Mouse (Mus musculus): ENCODE data around the gene Mbnl1. TPM values are rescaled to one million over a fixed set of nuclear protein-coding genes. Genes with fewer than 3 reads are reported as not detected.

Mbnl1 gene
- polyA plus RNA-seq, 1 experiment from 2014 or later, result 70.2 TPM

GRCm38 (mm10) chr3:60502155-60502987 is 29.7 kb downstream of the Mbnl1 start:
- Histone ChIP-seq H3K4me1 (replicated peaks; ENCODE audit: insufficient read depth, low read length) (peaks cover 20% of the 10 kb centered on the region; the same call in 1 of the 2 replicates), H3K27ac (peak overlapping the region; percentile 99), H3K9ac (ENCODE audit: low read depth, low read length) (peak overlapping the region; percentile 94), H3K4me3 (replicated peaks; ENCODE audit: low read depth, low read length) (peak overlapping the region; percentile 93), H3K36me3 (ENCODE audit: insufficient read depth, low read length) (no peaks in the 10 kb centered on the region), H3K27me3 (ENCODE audit: insufficient read depth, low read length) (no peaks in the 10 kb centered on the region), H3K9me3 (replicated peaks; ENCODE audit: low read length) (no peaks in the 10 kb centered on the region), H3K4me2 (ENCODE audit: low read length) (peak overlapping the region; percentile 66)
- no peak for TF ChIP-seq CTCF (IDR thresholded peaks at IDR 0.05; ENCODE audit: low read depth)
- peak; percentile 50 for DNase-seq (ENCODE audit: low spot score)
- 16% methylated on average over 7 of the region's 7 CpGs for WGBS
- ATAC-seq (replicated peaks; ENCODE audit: low FRiP score, low read depth), result peak; percentile 1; the same call in 1 of the 2 replicates

- 44% methylated on average over 7 of the region's 7 CpGs for WGBS
- Histone ChIP-seq H3K27ac (peak overlapping the region; percentile 99), H3K9me3 (replicated peaks; ENCODE audit: low read length) (no peaks in the 10 kb centered on the region), H3K4me3 (replicated peaks; ENCODE audit: low read depth, low read length) (peak overlapping the region; percentile 93), H3K4me1 (replicated peaks; ENCODE audit: insufficient read depth, low read length) (peaks cover 20% of the 10 kb centered on the region; the same call in 1 of the 2 replicates), H3K9ac (ENCODE audit: low read depth, low read length) (no peak overlapping the region), H3K36me3 (ENCODE audit: insufficient read depth, low read length) (no peaks in the 10 kb centered on the region), H3K27me3 (ENCODE audit: insufficient read depth, low read length) (no peaks in the 10 kb centered on the region), H3K4me2 (ENCODE audit: low read length) (peak overlapping the region; percentile 66)
- TF ChIP-seq CTCF (IDR thresholded peaks at IDR 0.05; ENCODE audit: low read depth), result no peak; the same call in 1 of the 2 replicates
- no peak for ATAC-seq (replicated peaks; ENCODE audit: low FRiP score, low read depth)
- DNase-seq (ENCODE audit: low spot score), result peak; percentile 25
Measured at GRCm38 (mm10) chr3:60503196-60503595, 30.6 kb downstream of the Mbnl1 start.

GRCm38 (mm10) chr3:60504775-60505430 is 32.3 kb downstream of the Mbnl1 start:
- 55% methylated on average over 5 of the region's 5 CpGs for WGBS
- no peak overlapping the region for H3K4me2 ChIP-seq (ENCODE audit: low read length)
- H3K36me3 ChIP-seq (ENCODE audit: insufficient read depth, low read length), result no peaks in the 10 kb centered on the region
- H3K27me3 ChIP-seq (ENCODE audit: insufficient read depth, low read length), result no peaks in the 10 kb centered on the region
- peak; percentile 31 for DNase-seq (ENCODE audit: low spot score)
- no peak overlapping the region for H3K4me3 ChIP-seq (replicated peaks; ENCODE audit: low read depth, low read length)
- no peak for TF ChIP-seq CTCF (IDR thresholded peaks at IDR 0.05; ENCODE audit: low read depth)
- peaks cover 15% of the 10 kb centered on the region; the same call in 1 of the 2 replicates for H3K4me1 ChIP-seq (replicated peaks; ENCODE audit: insufficient read depth, low read length)
- ATAC-seq (replicated peaks; ENCODE audit: low FRiP score, low read depth), result no peak
- H3K9me3 ChIP-seq (replicated peaks; ENCODE audit: low read length), result no peaks in the 10 kb centered on the region
- no peak overlapping the region for H3K27ac ChIP-seq
- H3K9ac ChIP-seq (ENCODE audit: low read depth, low read length), result no peak overlapping the region

GRCm38 (mm10) chr3:60506821-60507220 is 34.2 kb downstream of the Mbnl1 start:
- 75% methylated on average over 5 of the region's 5 CpGs for WGBS
- ATAC-seq (replicated peaks; ENCODE audit: low FRiP score, low read depth) (no peak), DNase-seq (ENCODE audit: low spot score) (no peak)
- TF ChIP-seq CTCF (IDR thresholded peaks at IDR 0.05; ENCODE audit: low read depth), result no peak
- Histone ChIP-seq H3K27me3 (ENCODE audit: insufficient read depth, low read length) (no peaks in the 10 kb centered on the region), H3K4me1 (replicated peaks; ENCODE audit: insufficient read depth, low read length) (peaks cover 15% of the 10 kb centered on the region; the same call in 1 of the 2 replicates), H3K4me2 (ENCODE audit: low read length) (no peak overlapping the region), H3K36me3 (ENCODE audit: insufficient read depth, low read length) (no peaks in the 10 kb centered on the region), H3K9me3 (replicated peaks; ENCODE audit: low read length) (no peaks in the 10 kb centered on the region), H3K9ac (ENCODE audit: low read depth, low read length) (no peak overlapping the region), H3K27ac (no peak overlapping the region), H3K4me3 (replicated peaks; ENCODE audit: low read depth, low read length) (no peak overlapping the region)

DNA sequence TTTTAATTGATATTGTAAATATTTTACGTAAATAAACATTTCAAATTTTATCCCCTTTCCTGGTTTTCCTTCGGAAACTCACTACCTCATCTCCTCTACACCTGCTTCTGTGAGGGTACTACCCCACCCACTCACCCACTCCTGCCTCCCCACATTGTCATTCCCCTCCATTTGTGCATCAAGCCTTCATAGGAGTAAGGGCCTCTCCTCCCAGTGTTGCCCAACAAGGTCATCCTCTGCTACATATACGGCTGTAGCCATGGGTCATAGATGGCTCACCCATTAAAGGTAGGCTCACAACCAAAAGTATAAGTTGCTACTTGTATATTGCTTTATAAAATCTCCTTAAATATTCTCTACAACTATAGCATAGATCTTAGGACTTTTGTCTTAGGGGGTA is 34.9 kb downstream of the Mbnl1 start:
- WGBS, result 86% methylated on average over 3 of the region's 3 CpGs
- H3K36me3 ChIP-seq (ENCODE audit: insufficient read depth, low read length), result no peaks in the 10 kb centered on the region

GRCm38 (mm10) chr3:60507979-60508378 is 35.3 kb downstream of the Mbnl1 start:
- Histone ChIP-seq H3K27ac (no peak overlapping the region), H3K36me3 (ENCODE audit: insufficient read depth, low read length) (no peaks in the 10 kb centered on the region), H3K27me3 (ENCODE audit: insufficient read depth, low read length) (no peaks in the 10 kb centered on the region), H3K4me3 (replicated peaks; ENCODE audit: low read depth, low read length) (no peak overlapping the region), H3K9ac (ENCODE audit: low read depth, low read length) (no peak overlapping the region), H3K4me1 (replicated peaks; ENCODE audit: insufficient read depth, low read length) (peaks cover 6% of the 10 kb centered on the region; the same call in 1 of the 2 replicates), H3K9me3 (replicated peaks; ENCODE audit: low read length) (no peaks in the 10 kb centered on the region), H3K4me2 (ENCODE audit: low read length) (no peak overlapping the region)
- ATAC-seq (replicated peaks; ENCODE audit: low FRiP score, low read depth) (no peak), DNase-seq (ENCODE audit: low spot score) (no peak)
- TF ChIP-seq CTCF (IDR thresholded peaks at IDR 0.05; ENCODE audit: low read depth), result no peak
- 97% methylated on average over 2 of the region's 2 CpGs for WGBS

More for the DNA sequence above, 34.9 kb downstream of the Mbnl1 start:
- no peak overlapping the region for H3K9ac ChIP-seq (ENCODE audit: low read depth, low read length)
- H3K4me3 ChIP-seq (replicated peaks; ENCODE audit: low read depth, low read length), result no peak overlapping the region
- H3K4me1 ChIP-seq (replicated peaks; ENCODE audit: insufficient read depth, low read length), result peaks cover 11% of the 10 kb centered on the region; the same call in 1 of the 2 replicates
- no peaks in the 10 kb centered on the region for H3K9me3 ChIP-seq (replicated peaks; ENCODE audit: low read length)
- no peak overlapping the region for H3K4me2 ChIP-seq (ENCODE audit: low read length)
- TF ChIP-seq CTCF (IDR thresholded peaks at IDR 0.05; ENCODE audit: low read depth), result no peak
- H3K27me3 ChIP-seq (ENCODE audit: insufficient read depth, low read length), result no peaks in the 10 kb centered on the region
- DNase-seq (ENCODE audit: low spot score) (no peak), ATAC-seq (replicated peaks; ENCODE audit: low FRiP score, low read depth) (no peak)
- no peak overlapping the region for H3K27ac ChIP-seq
